Mouse (Mus musculus) limb, embryonic 11.5 days (tissue): Measurements from ENCODE around the gene Tdrd1. TPM values are rescaled to one million over a fixed set of nuclear protein-coding genes. Genes with fewer than 3 reads are reported as not detected.

Experiments used
- ATAC-seq: fragments of 200-750 bp; cut with Nextera tagmentation; 2 replicates; pipeline ENCODE4 v1.8.0; 2017; ENCODE audit warnings: low read depth; ENCODE audit not compliant: insufficient number of reproducible peaks, low FRiP score, low TSS enrichment
- DNase-seq: peaks from one replicate; pipeline ENCODE4 v3.0.0-alpha.2; 2015; ENCODE audit warnings: low spot score
- H3K27ac ChIP-seq: fragments of 300-500 bp; sonication (generic); replicated peaks from 2 replicates; pipeline ENCODE4 v1.5.1; 2014; ENCODE audit warnings: low read depth, mild to moderate bottlenecking, low read length
- H3K27me3 ChIP-seq: fragments of 300-500 bp; sonication (generic); 2 replicates; pipeline ENCODE4 v1.6.1; 2014; ENCODE audit warnings: mild to moderate bottlenecking, low read length, mixed read lengths; ENCODE audit not compliant: control insufficient read depth, insufficient read depth
- H3K36me3 ChIP-seq: fragments of 300-500 bp; sonication (generic); 2 replicates; pipeline ENCODE4 v1.6.1; 2014; ENCODE audit warnings: mild to moderate bottlenecking, low read length, moderate library complexity, mixed read lengths; ENCODE audit not compliant: control insufficient read depth, insufficient read depth
- H3K4me1 ChIP-seq: fragments of 300-500 bp; sonication (generic); 2 replicates; pipeline ENCODE4 v1.6.1; 2014; ENCODE audit warnings: low read length, mixed read lengths; ENCODE audit not compliant: control insufficient read depth, insufficient read depth
- H3K4me2 ChIP-seq: fragments of 300-500 bp; sonication (generic); 2 replicates; pipeline ENCODE4 v1.6.1; 2014; ENCODE audit warnings: low read depth, mild to moderate bottlenecking, moderate library complexity; ENCODE audit not compliant: severe bottlenecking
- H3K4me3 ChIP-seq: fragments of 300-500 bp; sonication (generic); 2 replicates; pipeline ENCODE4 v1.5.1; 2014; ENCODE audit warnings: low read depth, low read length
- H3K9ac ChIP-seq: fragments of 300-500 bp; sonication (generic); 2 replicates; pipeline ENCODE4 v1.6.1; 2014; ENCODE audit warnings: mild to moderate bottlenecking, low read length
- H3K9me3 ChIP-seq: fragments of 300-500 bp; sonication (generic); 2 replicates; pipeline ENCODE4 v1.6.1; 2016; ENCODE audit warnings: low read length; ENCODE audit not compliant: control insufficient read depth
- WGBS: fragments of 180-500 bp; shearing (Covaris S2); extraction: QIAGEN DNeasy Blood & Tissue Kit; methylation state at CpG from one replicate; pipeline ENCODE4 v1.1.7; 2014; 5-methylcytosine and 5-hydroxymethylcytosine counted together
- polyA plus RNA-seq: library from polyadenylated mRNA; unstranded; fragments of >200 nt; fragmentation: Nextera tagmentation; extraction: Ambion mirVana; gene quantifications from 2 replicates; pipeline ENCODE4 v1.2.1, GENCODE M21; 2014

Tdrd1 gene
- polyA plus RNA-seq, 1 experiment from 2014 or later = 0.63 TPM

DNA sequence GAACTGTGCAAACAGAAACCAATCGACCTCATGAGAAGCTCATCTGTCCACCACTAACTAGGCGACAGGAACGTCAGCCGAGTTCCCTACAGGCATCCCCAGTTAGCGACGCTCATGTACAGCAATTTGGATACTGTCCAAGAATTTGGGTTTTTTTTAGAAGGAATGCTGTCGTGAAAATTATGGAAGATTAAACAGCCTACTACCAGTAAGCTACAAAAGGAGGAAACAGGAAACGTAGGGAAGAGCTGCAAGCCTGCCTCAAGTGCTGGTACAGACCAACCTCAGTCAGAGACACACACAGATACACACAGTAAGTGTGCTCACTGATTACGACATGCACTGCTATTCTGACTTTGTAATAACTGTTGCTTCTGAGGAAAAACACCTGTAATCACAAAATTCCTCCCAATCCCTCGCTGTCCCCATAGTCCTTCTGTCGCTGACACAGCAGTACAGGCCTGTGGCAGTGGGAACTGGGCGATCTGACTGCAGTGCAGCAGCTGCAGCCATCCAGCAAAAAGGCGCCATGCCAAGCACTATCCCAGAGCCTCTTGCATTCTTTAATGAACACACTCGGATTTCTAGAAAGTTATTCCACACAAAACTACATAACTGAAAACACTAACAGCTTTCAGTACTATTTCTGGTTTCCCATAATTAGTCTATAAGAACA is 8.0 kb upstream of the Tdrd1 start:
- WGBS = 77% methylated on average over 14 of the region's 14 CpGs
- H3K9ac ChIP-seq = no peak overlapping the region
- no peaks in the 10 kb centered on the region for H3K9me3 ChIP-seq
- DNase-seq (no peak), ATAC-seq (no peak)
- no peaks in the 10 kb centered on the region for H3K27me3 ChIP-seq
- peaks cover 4% of the 10 kb centered on the region; the same call in 1 of the 2 replicates for H3K4me1 ChIP-seq
- no peak overlapping the region for H3K4me2 ChIP-seq
- no peaks in the 10 kb centered on the region for H3K36me3 ChIP-seq
- H3K4me3 ChIP-seq = no peak overlapping the region
- H3K27ac ChIP-seq = no peak overlapping the region

DNA sequence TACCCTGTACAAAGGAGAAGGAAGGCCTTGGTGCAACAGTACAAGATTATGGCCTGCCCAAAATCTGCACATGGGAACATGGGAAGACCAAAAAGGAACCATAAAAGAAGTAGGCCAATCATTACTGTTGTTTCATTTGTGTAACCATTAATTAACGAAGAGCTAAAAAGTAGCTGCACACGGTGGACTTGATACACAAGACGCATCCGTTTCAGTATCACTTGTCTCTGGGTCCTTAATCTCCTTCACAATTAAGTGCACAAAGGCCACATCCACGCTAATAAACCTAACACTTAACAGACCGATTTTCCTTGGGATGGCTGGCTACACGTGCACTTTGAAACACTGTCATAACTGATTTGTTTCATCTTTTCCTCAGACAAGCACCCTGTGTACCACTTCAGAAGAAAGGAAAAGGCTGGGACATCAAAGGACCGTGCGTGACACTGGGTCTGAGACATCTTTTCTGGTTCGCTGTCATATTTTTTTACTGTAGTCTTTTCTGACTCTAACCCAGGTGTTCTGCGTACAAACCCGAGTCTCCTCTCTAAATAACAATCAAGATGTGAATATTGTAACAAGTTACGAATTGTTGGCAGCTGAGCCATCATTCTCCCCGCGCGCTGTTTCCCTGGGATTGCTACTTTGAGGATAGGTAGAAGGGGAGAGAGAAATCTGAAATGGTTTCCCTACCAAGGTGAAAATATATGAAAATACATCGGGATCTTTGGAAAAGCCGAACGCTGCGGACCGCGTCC is 4.8 kb upstream of the Tdrd1 start:
- no peaks in the 10 kb centered on the region for H3K27me3 ChIP-seq
- H3K27ac ChIP-seq = no peak overlapping the region
- H3K4me3 ChIP-seq = peak overlapping the region; percentile 95
- H3K4me1 ChIP-seq = peaks cover 4% of the 10 kb centered on the region; the same call in 1 of the 2 replicates
- peak overlapping the region; percentile 58 for H3K4me2 ChIP-seq
- DNase-seq (no peak), ATAC-seq (no peak)
- H3K9ac ChIP-seq = peak overlapping the region; percentile 83
- no peaks in the 10 kb centered on the region for H3K36me3 ChIP-seq
- no peaks in the 10 kb centered on the region for H3K9me3 ChIP-seq
- WGBS = 8% methylated on average over 22 of the region's 22 CpGs

DNA sequence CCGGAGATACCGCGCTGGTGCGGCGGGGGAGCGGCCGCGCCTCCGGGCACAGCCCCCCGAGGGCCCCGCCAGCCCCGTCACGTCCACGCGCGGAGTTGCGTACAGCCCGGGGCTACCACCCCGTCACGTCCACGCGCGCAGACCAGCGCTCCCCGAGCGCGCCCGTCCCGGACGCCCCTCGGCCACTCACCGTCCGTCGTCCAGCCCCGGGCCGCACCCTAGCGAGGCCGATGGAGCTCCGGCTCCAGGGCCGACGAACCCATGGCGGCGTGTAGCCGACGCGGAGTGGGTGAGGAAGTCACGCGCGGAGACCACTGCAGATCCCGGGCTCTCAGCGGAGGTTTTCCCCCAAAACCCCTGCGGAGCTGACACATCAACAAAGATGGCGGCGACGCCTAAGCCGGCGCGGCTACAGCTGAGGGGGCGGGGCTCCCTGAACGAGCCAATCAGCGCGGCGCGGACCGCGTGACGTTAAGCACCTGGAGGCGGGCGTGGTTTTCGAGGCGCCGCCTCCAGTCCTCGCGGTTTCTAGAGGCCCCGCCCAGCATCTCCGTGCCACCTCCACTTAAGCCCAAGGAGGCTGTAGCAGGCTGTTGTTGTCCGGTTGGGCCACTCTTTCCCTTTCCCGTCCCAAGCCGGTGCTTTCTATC is 4.1 kb upstream of the Tdrd1 start, which contains the start of gene Ccdc186:
TSS of gene Ccdc186 (minus strand) at position 393 of the 650 bp plus-strand sequence.
- WGBS = under 1% methylated on average over 76 of the region's 79 CpGs
- peak; percentile 96 for ATAC-seq
- 0 out of 2 replicates have a peak within 1 kb of the TSS, but pooled peaks have one; percentile 54 for H3K27ac ChIP-seq

DNA sequence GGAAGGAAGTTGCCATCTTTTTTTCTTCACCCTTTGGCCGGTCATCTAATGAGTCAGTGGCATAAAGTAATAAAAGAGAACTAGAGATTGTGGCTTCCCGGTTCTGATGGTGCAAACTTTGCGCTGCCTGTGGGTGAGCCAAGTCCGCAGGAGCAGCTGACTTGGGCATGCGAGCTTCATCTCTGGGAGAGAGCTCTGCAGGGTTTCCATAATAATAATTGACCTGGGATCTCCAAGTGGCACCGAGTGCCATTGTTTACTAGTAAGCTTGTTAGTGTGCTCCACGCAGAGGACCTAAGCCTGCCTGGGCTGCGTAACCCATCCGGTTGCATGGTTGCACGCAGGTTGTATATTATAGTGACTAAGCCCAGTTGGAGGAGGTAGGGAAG is 3.6 kb upstream of the Tdrd1 start:
- Histone ChIP-seq H3K9me3 (no peaks in the 10 kb centered on the region), H3K4me2 (peak overlapping the region; percentile 46), H3K27ac (no peak overlapping the region), H3K9ac (peak overlapping the region; percentile 40), H3K27me3 (no peaks in the 10 kb centered on the region), H3K36me3 (no peaks in the 10 kb centered on the region), H3K4me1 (peaks cover 4% of the 10 kb centered on the region; the same call in 1 of the 2 replicates), H3K4me3 (peak overlapping the region; percentile 95)
- WGBS = 21% methylated on average over 10 of the region's 10 CpGs
- ATAC-seq (peak; percentile 41), DNase-seq (no peak)

More for the DNA sequence above, 4.1 kb upstream of the Tdrd1 start, which contains the start of gene Ccdc186:
- peak within 1 kb of the TSS; percentile 58 for H3K4me2 ChIP-seq
- DNase-seq = peak; percentile 98
- peak within 1 kb of the TSS; percentile 83 for H3K9ac ChIP-seq
- H3K9me3 ChIP-seq = no peaks in the 10 kb centered on the region
- H3K27me3 ChIP-seq = no peaks in the 10 kb centered on the region
- H3K36me3 ChIP-seq = no peaks in the 10 kb centered on the region
- H3K4me3 ChIP-seq = peak within 1 kb of the TSS; percentile 95
- peaks cover 4% of the 10 kb centered on the region; the same call in 1 of the 2 replicates for H3K4me1 ChIP-seq

DNA sequence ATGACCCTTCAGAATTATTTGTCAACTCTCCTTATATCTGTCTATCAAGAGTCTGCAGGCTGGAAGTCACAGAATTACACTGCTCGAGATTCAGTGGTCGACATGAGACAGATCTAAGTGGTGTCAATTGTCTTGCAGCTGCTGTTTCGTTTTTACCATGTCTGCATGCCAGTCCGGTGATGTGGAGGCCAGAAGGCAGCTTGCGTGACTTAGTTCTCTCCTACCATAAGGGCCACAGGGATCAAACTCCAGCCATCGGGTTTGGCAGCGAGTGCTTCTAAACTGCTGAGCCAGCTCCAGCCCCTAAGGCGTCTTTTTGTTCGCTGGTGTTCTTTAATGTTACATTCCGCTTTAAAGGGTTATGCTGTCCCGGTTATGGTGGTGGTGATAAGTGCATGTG is 2.3 kb downstream of the Tdrd1 start:
- WGBS = 82% methylated on average over 11 of the region's 11 CpGs
- H3K4me3 ChIP-seq = no peak overlapping the region
- DNase-seq = no peak
- no peaks in the 10 kb centered on the region for H3K36me3 ChIP-seq
- no peak overlapping the region for H3K9ac ChIP-seq
- peaks cover 6% of the 10 kb centered on the region; the same call in 1 of the 2 replicates for H3K27me3 ChIP-seq
- ATAC-seq = no peak
- no peaks in the 10 kb centered on the region for H3K9me3 ChIP-seq
- no peaks in the 10 kb centered on the region for H3K4me1 ChIP-seq
- H3K27ac ChIP-seq = no peak overlapping the region
- H3K4me2 ChIP-seq = no peak overlapping the region

DNA sequence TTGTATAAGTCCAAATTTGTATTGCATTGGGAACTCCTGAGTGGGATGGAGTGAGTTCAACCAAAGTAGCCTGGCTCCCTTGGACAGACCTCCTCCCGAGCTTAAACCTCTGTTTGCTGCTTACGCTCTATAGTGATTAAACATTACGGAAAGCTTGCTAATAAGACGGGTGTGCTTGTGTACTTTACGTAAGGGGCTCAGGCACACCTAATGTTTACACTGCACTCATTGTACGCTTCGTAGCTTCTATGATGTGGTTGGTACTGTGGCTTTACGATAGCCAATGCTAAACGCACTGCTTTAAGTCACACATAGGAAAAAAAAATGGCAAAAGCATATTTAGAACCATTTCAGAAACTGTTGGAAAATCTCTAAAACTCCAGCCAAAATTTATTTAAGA is 3.3 kb downstream of the Tdrd1 start:
- Histone ChIP-seq H3K9me3 (no peaks in the 10 kb centered on the region), H3K4me2 (no peak overlapping the region), H3K4me1 (no peaks in the 10 kb centered on the region), H3K36me3 (no peaks in the 10 kb centered on the region), H3K27ac (no peak overlapping the region), H3K27me3 (peaks cover 6% of the 10 kb centered on the region; the same call in 1 of the 2 replicates), H3K9ac (no peak overlapping the region), H3K4me3 (no peak overlapping the region)
- no peak for ATAC-seq
- WGBS = 83% methylated on average over 9 of the region's 9 CpGs
- no peak for DNase-seq

DNA sequence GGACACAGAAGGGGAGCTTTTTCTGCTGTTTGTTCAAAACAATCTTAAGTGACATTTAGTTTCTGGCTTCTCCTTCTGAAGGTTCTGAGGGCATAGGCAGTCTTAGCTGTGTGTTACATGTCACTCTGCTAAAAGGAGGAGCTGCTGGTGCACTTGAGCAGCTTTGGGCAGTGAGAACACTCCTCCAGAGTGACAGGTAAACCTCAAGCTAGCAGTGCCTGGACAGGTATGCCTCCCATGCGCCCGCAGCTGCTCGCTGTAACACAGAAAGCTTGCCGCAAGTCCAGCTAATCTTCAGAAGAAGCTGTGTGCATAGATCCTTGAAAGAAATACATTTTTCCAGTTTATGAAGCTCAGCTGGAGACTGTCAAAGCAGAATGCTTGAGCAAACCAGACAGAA is 4.2 kb downstream of the Tdrd1 start:
- Histone ChIP-seq H3K4me3 (no peak overlapping the region), H3K27me3 (peaks cover 6% of the 10 kb centered on the region; the same call in 1 of the 2 replicates), H3K36me3 (no peaks in the 10 kb centered on the region), H3K9ac (no peak overlapping the region), H3K4me1 (no peaks in the 10 kb centered on the region), H3K27ac (no peak overlapping the region), H3K9me3 (no peaks in the 10 kb centered on the region), H3K4me2 (no peak overlapping the region)
- ATAC-seq (no peak), DNase-seq (no peak)
- 92% methylated on average over 4 of the region's 4 CpGs for WGBS

DNA sequence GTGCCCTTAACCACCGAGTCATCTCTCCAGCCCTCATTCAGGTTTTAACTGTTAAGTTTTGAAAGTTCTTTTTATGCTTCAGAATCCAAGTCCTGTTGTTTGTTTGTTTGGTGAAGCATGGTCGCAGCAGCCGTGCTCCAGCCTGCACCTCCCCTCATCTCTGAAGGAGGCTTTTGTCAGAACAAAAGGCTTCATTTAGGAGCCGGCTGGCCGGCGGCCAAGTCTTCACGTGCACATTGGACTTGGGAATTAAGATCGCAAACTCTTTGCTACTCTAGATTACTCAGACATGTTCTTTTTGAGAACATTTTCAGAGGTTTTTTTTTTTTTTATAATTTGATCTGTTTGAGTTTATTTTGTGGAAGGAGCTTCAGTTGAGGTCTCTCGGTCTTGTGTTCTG is 9.3 kb downstream of the Tdrd1 start:
- Histone ChIP-seq H3K4me1 (peaks cover 3% of the 10 kb centered on the region; the same call in 1 of the 2 replicates), H3K27me3 (peaks cover 8% of the 10 kb centered on the region; the same call in 1 of the 2 replicates), H3K4me3 (no peak overlapping the region), H3K4me2 (no peak overlapping the region), H3K36me3 (no peaks in the 10 kb centered on the region), H3K9me3 (no peaks in the 10 kb centered on the region), H3K9ac (no peak overlapping the region), H3K27ac (no peak overlapping the region)
- no peak for DNase-seq
- no peak for ATAC-seq
- WGBS = 81% methylated on average over 9 of the region's 9 CpGs
